Mouse (Mus musculus) forebrain, embryonic 11.5 days (tissue): ENCODE results near the gene Phldb2. TPM values are rescaled to one million over a fixed set of nuclear protein-coding genes. Genes with fewer than 3 reads are reported as not detected.
A peak's percentile ranks its signal among the peaks of the same experiment; 100 is the strongest.

Experiments
- ATAC-seq: fragments of 200-750 bp; cut with Nextera tagmentation; replicated peaks from 2 replicates; pipeline ENCODE4 v1.8.0; 2017; ENCODE audit warnings: moderate TSS enrichment; ENCODE audit not compliant: low FRiP score
- DNase-seq: peaks from one replicate; pipeline ENCODE4 v3.0.0-alpha.2; 2017; ENCODE audit warnings: low spot score
- H3K27ac ChIP-seq: fragments of 300-500 bp; sonication (generic); 2 replicates; pipeline ENCODE4 v1.5.1; 2014; ENCODE audit warnings: low read depth, low read length
- H3K27me3 ChIP-seq: fragments of 300-500 bp; sonication (generic); 2 replicates; pipeline ENCODE4 v1.6.1; 2014; ENCODE audit warnings: mild to moderate bottlenecking, low read length, mixed read lengths; ENCODE audit not compliant: control insufficient read depth, insufficient read depth
- H3K36me3 ChIP-seq: fragments of 300-500 bp; sonication (generic); 2 replicates; pipeline ENCODE4 v1.6.1; 2014; ENCODE audit warnings: mild to moderate bottlenecking, low read length, moderate library complexity, mixed read lengths; ENCODE audit not compliant: control insufficient read depth, insufficient read depth
- H3K4me1 ChIP-seq: fragments of 300-500 bp; sonication (generic); replicated peaks from 2 replicates; pipeline ENCODE4 v1.6.1; 2014; ENCODE audit warnings: low read length, mixed read lengths; ENCODE audit not compliant: control insufficient read depth, insufficient read depth
- H3K4me2 ChIP-seq: fragments of 300-500 bp; sonication (generic); 2 replicates; pipeline ENCODE4 v1.6.1; 2014; ENCODE audit warnings: low read depth, mild to moderate bottlenecking, low read length, moderate library complexity, mixed read lengths; ENCODE audit not compliant: severe bottlenecking
- H3K4me3 ChIP-seq: fragments of 300-500 bp; sonication (generic); 2 replicates; pipeline ENCODE4 v1.5.1; 2014; ENCODE audit warnings: low read depth, low read length
- H3K9ac ChIP-seq: fragments of 300-500 bp; sonication (generic); 2 replicates; pipeline ENCODE4 v1.6.1; 2014; ENCODE audit warnings: low read length
- H3K9me3 ChIP-seq: fragments of 300-500 bp; sonication (generic); 2 replicates; pipeline ENCODE4 v1.6.1; 2016; ENCODE audit warnings: low read length, mixed read lengths; ENCODE audit not compliant: control insufficient read depth
- WGBS: fragments of 180-500 bp; shearing (Covaris S2); extraction: QIAGEN DNeasy Blood & Tissue Kit; methylation state at CpG from one replicate; pipeline ENCODE4 v1.1.7; 2014; 5-methylcytosine and 5-hydroxymethylcytosine counted together
- polyA plus RNA-seq: library from polyadenylated mRNA; unstranded; fragments of >200 nt; fragmentation: Nextera tagmentation; extraction: Ambion mirVana; gene quantifications from 2 replicates; pipeline ENCODE4 v1.2.1, GENCODE M21; 2014

Phldb2 gene
- polyA plus RNA-seq, 1 experiment from 2014 or later: 31.5 TPM

DNA sequence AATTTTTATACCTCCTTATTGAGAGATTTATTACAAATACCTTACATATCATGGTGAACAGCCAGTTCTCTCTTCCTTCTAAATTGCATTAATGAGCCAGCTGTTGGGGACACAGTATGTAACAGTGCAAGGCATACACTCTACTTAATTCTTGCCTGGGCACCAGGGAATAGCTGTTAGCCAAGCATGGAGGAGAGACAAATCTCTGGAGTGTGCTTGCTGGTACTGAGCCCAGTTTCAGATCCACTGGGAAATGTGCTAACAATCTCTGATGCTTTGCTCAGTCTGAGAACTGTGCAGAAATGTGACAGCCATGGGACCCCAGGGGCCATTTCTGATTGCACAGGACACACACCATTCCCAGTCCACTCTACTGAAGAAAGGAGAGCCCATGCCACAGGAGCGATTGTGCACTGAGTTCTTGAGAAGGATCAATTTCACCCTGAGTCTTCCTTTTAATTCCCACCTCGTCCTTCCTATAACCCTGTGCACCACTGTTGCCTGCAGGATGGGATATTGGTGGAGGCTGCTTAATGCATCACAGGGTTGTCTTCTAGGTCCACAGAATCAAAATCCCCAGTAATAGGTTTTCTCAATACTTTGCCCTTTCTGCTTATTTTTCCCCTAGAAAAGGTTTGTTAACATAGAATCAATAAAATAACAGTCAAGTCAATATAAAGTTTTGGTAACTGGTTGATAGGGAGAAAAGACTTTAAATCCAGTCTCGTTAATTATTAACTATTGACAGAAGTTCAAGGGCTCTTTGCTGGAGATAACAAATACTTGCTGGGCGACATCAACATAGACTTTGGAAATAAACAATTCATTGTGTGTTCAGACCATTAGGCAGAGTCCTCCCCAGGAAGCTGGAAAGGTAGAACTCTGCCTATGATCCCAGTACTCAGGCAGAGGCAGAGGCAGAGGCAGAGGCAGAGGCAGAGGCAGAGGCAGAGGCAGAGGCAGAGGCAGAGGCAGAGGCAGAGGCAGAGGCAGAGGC, 31.5 kb upstream of the Phldb2 start:
- Histone ChIP-seq H3K27me3 (no peaks in the 10 kb centered on the region), H3K9ac (no peak overlapping the region), H3K4me3 (no peak overlapping the region), H3K27ac (no peak overlapping the region), H3K9me3 (no peaks in the 10 kb centered on the region), H3K4me1 (no peaks in the 10 kb centered on the region), H3K4me2 (no peak overlapping the region), H3K36me3 (no peaks in the 10 kb centered on the region)
- 86% methylated on average over 4 of the region's 4 CpGs for WGBS
- ATAC-seq: no peak
- no peak for DNase-seq

GRCm38 (mm10) chr16:45976251-45976650, 22.9 kb upstream of the Phldb2 start:
- Histone ChIP-seq H3K27me3 (no peaks in the 10 kb centered on the region), H3K4me1 (no peaks in the 10 kb centered on the region), H3K9me3 (no peaks in the 10 kb centered on the region), H3K4me3 (no peak overlapping the region), H3K9ac (no peak overlapping the region), H3K4me2 (no peak overlapping the region), H3K36me3 (no peaks in the 10 kb centered on the region), H3K27ac (no peak overlapping the region)
- ATAC-seq (no peak), DNase-seq (no peak)
- 90% methylated on average over 1 of the region's 1 CpGs for WGBS

DNA sequence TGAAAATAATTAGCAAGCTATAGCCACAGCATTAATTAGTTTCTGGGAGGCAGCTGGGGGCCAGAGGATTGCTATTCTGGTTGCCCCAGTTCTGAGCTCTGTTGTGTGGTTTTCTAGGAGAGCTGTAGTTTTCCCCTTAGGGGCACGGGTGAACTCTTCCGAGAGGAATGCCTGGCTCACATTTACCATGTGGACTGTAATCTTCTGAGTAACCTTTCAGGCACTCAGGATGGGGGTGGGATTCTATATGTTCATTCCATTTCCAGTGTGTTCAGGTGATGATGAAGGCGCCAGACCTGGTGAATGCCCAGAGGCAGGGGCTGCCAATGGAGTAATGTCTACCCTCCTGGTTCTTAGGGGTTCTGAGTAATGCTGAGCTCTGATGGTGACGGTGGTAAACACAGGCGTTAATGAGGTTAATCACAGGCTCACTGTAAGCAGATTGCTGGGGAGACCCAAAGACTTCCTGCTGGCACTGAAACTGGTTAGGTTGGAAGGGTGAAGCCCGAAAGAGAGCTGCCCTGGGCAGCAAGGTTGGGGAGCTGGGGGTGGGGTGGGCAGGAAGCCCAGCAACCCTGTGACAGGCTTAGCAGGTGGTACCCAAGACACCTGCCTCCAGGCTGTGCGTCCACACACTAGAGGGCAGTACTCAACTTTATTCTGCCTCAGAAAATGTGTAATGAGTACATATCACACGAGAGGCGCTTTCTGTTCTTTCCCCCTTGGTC, 20.7 kb upstream of the Phldb2 start:
- H3K9me3 ChIP-seq: no peaks in the 10 kb centered on the region
- no peaks in the 10 kb centered on the region for H3K36me3 ChIP-seq
- H3K9ac ChIP-seq: no peak overlapping the region
- WGBS: 66% methylated on average over 9 of the region's 9 CpGs
- H3K4me2 ChIP-seq: no peak overlapping the region
- no peaks in the 10 kb centered on the region for H3K27me3 ChIP-seq
- H3K27ac ChIP-seq: no peak overlapping the region
- DNase-seq: no peak
- 0 out of 2 replicates have a peak, but pooled peaks have one; percentile 36 for ATAC-seq
- no peaks in the 10 kb centered on the region for H3K4me1 ChIP-seq
- H3K4me3 ChIP-seq: no peak overlapping the region

GRCm38 (mm10) chr16:45970187-45970586, 16.8 kb upstream of the Phldb2 start:
- no peaks in the 10 kb centered on the region for H3K36me3 ChIP-seq
- no peaks in the 10 kb centered on the region for H3K4me1 ChIP-seq
- no peak overlapping the region for H3K27ac ChIP-seq
- H3K9ac ChIP-seq: no peak overlapping the region
- ATAC-seq (no peak), DNase-seq (no peak)
- 89% methylated on average over 2 of the region's 2 CpGs for WGBS
- no peak overlapping the region for H3K4me2 ChIP-seq
- H3K27me3 ChIP-seq: no peaks in the 10 kb centered on the region
- H3K4me3 ChIP-seq: no peak overlapping the region
- no peaks in the 10 kb centered on the region for H3K9me3 ChIP-seq

- no peak overlapping the region for H3K27ac ChIP-seq
- DNase-seq (no peak), ATAC-seq (no peak)
- no peak overlapping the region for H3K9ac ChIP-seq
- no peaks in the 10 kb centered on the region for H3K9me3 ChIP-seq
- WGBS: 82% methylated on average over 5 of the region's 5 CpGs
- no peaks in the 10 kb centered on the region for H3K4me1 ChIP-seq
- H3K4me3 ChIP-seq: no peak overlapping the region
- H3K36me3 ChIP-seq: no peaks in the 10 kb centered on the region
- no peak overlapping the region for H3K4me2 ChIP-seq
- no peaks in the 10 kb centered on the region for H3K27me3 ChIP-seq
Observed at GRCm38 (mm10) chr16:45968716-45969115, 15.3 kb upstream of the Phldb2 start.

DNA sequence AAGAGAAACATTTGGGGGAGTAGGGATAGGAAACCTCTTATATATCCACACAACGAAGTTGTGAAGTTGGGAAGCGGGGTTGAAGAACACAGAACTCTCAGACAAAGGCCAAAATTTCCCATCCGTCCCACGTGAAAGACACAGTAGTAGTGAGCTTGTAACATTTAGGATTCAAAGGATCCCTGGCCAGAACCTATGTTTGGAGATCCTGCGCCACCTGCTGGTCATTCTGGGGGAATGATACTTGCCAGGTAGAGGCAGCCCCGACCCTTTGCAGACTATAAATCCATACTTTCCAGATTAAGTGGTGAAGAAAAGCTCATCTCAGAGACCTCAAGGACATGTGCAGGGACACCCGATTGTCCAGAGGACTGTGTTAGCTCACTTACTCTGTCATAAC, 14.1 kb upstream of the Phldb2 start:
- ATAC-seq: peak; percentile 89
- no peaks in the 10 kb centered on the region for H3K9me3 ChIP-seq
- peak; percentile 87 for DNase-seq
- H3K4me2 ChIP-seq: no peak overlapping the region
- H3K27me3 ChIP-seq: no peaks in the 10 kb centered on the region
- H3K9ac ChIP-seq: no peak overlapping the region
- WGBS: 20% methylated on average over 7 of the region's 7 CpGs
- no peak overlapping the region for H3K4me3 ChIP-seq
- no peak overlapping the region for H3K27ac ChIP-seq
- H3K36me3 ChIP-seq: no peaks in the 10 kb centered on the region
- no peaks in the 10 kb centered on the region for H3K4me1 ChIP-seq

GRCm38 (mm10) chr16:45966604-45967003, 13.2 kb upstream of the Phldb2 start:
- H3K4me1 ChIP-seq: no peaks in the 10 kb centered on the region
- DNase-seq: no peak
- H3K36me3 ChIP-seq: no peaks in the 10 kb centered on the region
- WGBS: 84% methylated on average over 5 of the region's 5 CpGs
- H3K9ac ChIP-seq: no peak overlapping the region
- H3K27me3 ChIP-seq: no peaks in the 10 kb centered on the region
- no peaks in the 10 kb centered on the region for H3K9me3 ChIP-seq
- H3K4me3 ChIP-seq: no peak overlapping the region
- H3K27ac ChIP-seq: no peak overlapping the region
- no peak for ATAC-seq
- no peak overlapping the region for H3K4me2 ChIP-seq

DNA sequence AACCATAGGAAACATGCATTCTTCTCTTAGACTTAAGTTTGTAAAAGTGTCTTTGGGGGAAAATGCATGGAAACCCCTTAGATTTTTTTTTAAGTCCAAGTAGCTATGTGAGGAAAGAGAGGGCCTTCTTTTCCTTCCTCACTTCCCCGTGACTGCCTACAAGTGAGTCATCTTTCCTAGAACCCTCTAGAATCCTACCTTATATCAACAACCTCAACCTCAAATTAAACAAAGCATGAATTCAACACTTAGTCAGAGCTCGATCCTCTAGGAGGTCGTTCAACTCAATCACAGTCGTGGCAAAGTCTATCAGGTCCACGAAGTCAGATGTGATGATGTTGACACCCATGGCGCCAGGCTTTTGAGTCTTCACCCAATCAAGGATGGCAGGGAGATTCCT, 11.4 kb upstream of the Phldb2 start:
- H3K4me1 ChIP-seq: no peaks in the 10 kb centered on the region
- no peak overlapping the region for H3K4me3 ChIP-seq
- H3K27ac ChIP-seq: no peak overlapping the region
- ATAC-seq (no peak), DNase-seq (no peak)
- no peak overlapping the region for H3K9ac ChIP-seq
- no peaks in the 10 kb centered on the region for H3K36me3 ChIP-seq
- no peaks in the 10 kb centered on the region for H3K9me3 ChIP-seq
- no peak overlapping the region for H3K4me2 ChIP-seq
- no peaks in the 10 kb centered on the region for H3K27me3 ChIP-seq
- 92% methylated on average over 6 of the region's 6 CpGs for WGBS
